Mouse (Mus musculus): ENCODE data around the gene Calhm3.

- TF ChIP-seq POLR2A (IDR thresholded peaks at IDR 0.05; ENCODE audit: insufficient read depth, low read depth, low read length) (no peak), CTCF (IDR thresholded peaks at IDR 0.05) (no peak)
These were observed 48.6 kb upstream of the Calhm3 start for GRCm38 (mm10) chr19:47206126-47206525.

Measured in heart, adult 2 months (tissue).